Mouse (Mus musculus) T-helper 17 cell (primary cell): ENCODE data around the gene Rab38.

Experiments
- in situ Hi-C, 2 experiments: fragments of 300-600 bp; cut with MboI, MseI; formaldehyde crosslinking; loops; 1 replicate in 1 of 2; 2 replicates in 1 of 2; pipeline ENCODE4 v1.15.1; 2025; ENCODE audit warnings: high pct_unique_total_duplicates in 2 of 2

Gene Rab38

GRCm38 (mm10) chr7:88527100-88527671, 97.1 kb downstream of the Rab38 start:
- in situ Hi-C loops: no loop called here

- in situ Hi-C loops: loop anchor here (10.0 kb wide), 2 partner anchors 559 to 1929 kb away; no protein-coding TSS in a partner anchor
Measured at GRCm38 (mm10) chr7:88536127-88536531, 106.1 kb downstream of the Rab38 start.

- in situ Hi-C loops: loop anchor here (10.0 kb wide), 2 partner anchors 558 to 1928 kb away; no protein-coding TSS in a partner anchor
Measured at GRCm38 (mm10) chr7:88536743-88537142, 106.7 kb downstream of the Rab38 start.
